Mouse (Mus musculus) heart, embryonic 13.5 days (tissue): ENCODE results near the gene Actg2. TPM values are rescaled to one million over a fixed set of nuclear protein-coding genes. Genes with fewer than 3 reads are reported as not detected.
A peak's percentile ranks its signal among the peaks of the same experiment; 100 is the strongest.

Source experiments
- ATAC-seq: fragments of 200-750 bp; cut with Nextera tagmentation; 2 replicates; pipeline ENCODE4 v1.8.0; 2017; ENCODE audit warnings: moderate TSS enrichment; ENCODE audit not compliant: insufficient number of reproducible peaks, low FRiP score, low TSS enrichment; ENCODE audit errors: extremely low read depth
- H3K27ac ChIP-seq: fragments of 300-500 bp; sonication (generic); replicated peaks from 2 replicates; pipeline ENCODE4 v1.5.1; 2015; ENCODE audit warnings: moderate library complexity, mild to moderate bottlenecking, inconsistent platforms
- H3K27me3 ChIP-seq: fragments of 300-500 bp; sonication (generic); replicated peaks from 2 replicates; pipeline ENCODE4 v1.6.1; 2015; ENCODE audit warnings: mild to moderate bottlenecking, inconsistent platforms
- H3K36me3 ChIP-seq: fragments of 300-500 bp; sonication (generic); 2 replicates; pipeline ENCODE4 v1.6.1; 2015; ENCODE audit warnings: mild to moderate bottlenecking, inconsistent platforms
- H3K4me1 ChIP-seq: fragments of 300-500 bp; sonication (generic); 2 replicates; pipeline ENCODE4 v1.6.1; 2015; ENCODE audit warnings: inconsistent platforms
- H3K4me2 ChIP-seq: fragments of 300-500 bp; sonication (generic); 2 replicates; pipeline ENCODE4 v1.6.1; 2015; ENCODE audit warnings: inconsistent platforms, mild to moderate bottlenecking, moderate library complexity
- H3K4me3 ChIP-seq: fragments of 300-500 bp; sonication (generic); 2 replicates; pipeline ENCODE4 v1.5.1; 2015; ENCODE audit warnings: moderate library complexity, mild to moderate bottlenecking, inconsistent platforms
- H3K9ac ChIP-seq: fragments of 300-500 bp; sonication (generic); 2 replicates; pipeline ENCODE4 v1.6.1; 2015; ENCODE audit warnings: inconsistent platforms, mild to moderate bottlenecking, moderate library complexity
- H3K9me3 ChIP-seq: fragments of 300-500 bp; sonication (generic); 2 replicates; pipeline ENCODE4 v1.6.1; 2016; ENCODE audit warnings: inconsistent platforms
- WGBS: fragments of 180-500 bp; shearing (Covaris S2); methylation state at CpG from one replicate; pipeline ENCODE4 v1.1.7; 2015; ENCODE audit warnings: mixed read lengths; 5-methylcytosine and 5-hydroxymethylcytosine counted together
- polyA plus RNA-seq: library from polyadenylated mRNA; unstranded; fragments of >200 nt; fragmentation: Nextera tagmentation; extraction: Ambion mirVana; gene quantifications from 2 replicates; pipeline ENCODE4 v1.2.1, GENCODE M21; 2015

Actg2 gene
- polyA plus RNA-seq, 1 experiment from 2014 or later = 15.2 TPM

GRCm38 (mm10) chr6:83510210-83510609, 25.9 kb downstream of the Actg2 start:
- H3K27ac ChIP-seq = no peak overlapping the region
- no peaks in the 10 kb centered on the region for H3K9me3 ChIP-seq
- no peak overlapping the region for H3K4me3 ChIP-seq
- H3K4me1 ChIP-seq = peaks cover 18% of the 10 kb centered on the region
- 63% methylated on average over 2 of the region's 2 CpGs for WGBS
- no peak overlapping the region for H3K9ac ChIP-seq
- no peaks in the 10 kb centered on the region for H3K36me3 ChIP-seq
- no peak overlapping the region for H3K4me2 ChIP-seq
- H3K27me3 ChIP-seq = no peaks in the 10 kb centered on the region
- no peak for ATAC-seq

DNA sequence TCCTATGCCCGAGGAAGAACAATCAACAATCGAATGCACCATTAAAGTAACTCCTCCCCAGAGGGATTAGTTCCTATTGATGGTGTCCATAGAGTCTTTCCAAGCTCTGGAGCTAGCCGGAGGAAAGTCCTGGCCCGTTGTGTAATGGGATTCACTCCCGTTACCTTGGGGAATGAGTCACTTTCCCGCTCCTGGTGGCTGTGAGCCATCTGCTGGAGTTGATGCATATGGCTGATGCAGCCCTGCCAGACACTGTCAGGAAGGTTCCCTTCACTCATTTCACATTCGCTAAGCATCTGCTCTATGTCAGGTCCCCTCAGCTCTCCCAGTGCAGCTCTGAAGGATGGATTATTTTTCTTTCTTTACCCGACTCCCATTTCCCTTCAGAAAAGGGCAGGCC, 26.6 kb downstream of the Actg2 start:
- WGBS = 33% methylated on average over 8 of the region's 8 CpGs
- ATAC-seq = no peak
- H3K4me3 ChIP-seq = no peak overlapping the region
- H3K9ac ChIP-seq = 0 out of 2 replicates have a peak overlapping the region, but pooled peaks have one; percentile 28
- no peak overlapping the region for H3K27ac ChIP-seq
- H3K4me2 ChIP-seq = no peak overlapping the region
- no peaks in the 10 kb centered on the region for H3K27me3 ChIP-seq
- no peaks in the 10 kb centered on the region for H3K9me3 ChIP-seq
- peaks cover 20% of the 10 kb centered on the region for H3K4me1 ChIP-seq
- no peaks in the 10 kb centered on the region for H3K36me3 ChIP-seq

- peak overlapping the region; percentile 78 for H3K4me2 ChIP-seq
- H3K9ac ChIP-seq = peak overlapping the region; percentile 78
- WGBS = 32% methylated on average over 6 of the region's 6 CpGs
- peak overlapping the region; percentile 96 for H3K27ac ChIP-seq
- no peak for ATAC-seq
- H3K27me3 ChIP-seq = no peaks in the 10 kb centered on the region
- no peaks in the 10 kb centered on the region for H3K9me3 ChIP-seq
- H3K4me3 ChIP-seq = peak overlapping the region; percentile 79
- peaks cover 25% of the 10 kb centered on the region for H3K4me1 ChIP-seq
- no peaks in the 10 kb centered on the region for H3K36me3 ChIP-seq
Measured at GRCm38 (mm10) chr6:83507168-83507546, 28.9 kb downstream of the Actg2 start.

- H3K9me3 ChIP-seq = no peaks in the 10 kb centered on the region
- no peaks in the 10 kb centered on the region for H3K27me3 ChIP-seq
- H3K4me2 ChIP-seq = peak within 1 kb of the TSS; percentile 78
- H3K36me3 ChIP-seq = no peaks in the 10 kb centered on the region
- H3K27ac ChIP-seq = peak within 1 kb of the TSS; percentile 96
- peaks cover 28% of the 10 kb centered on the region for H3K4me1 ChIP-seq
- peak; percentile 97 for ATAC-seq
- peak within 1 kb of the TSS; percentile 89 for H3K9ac ChIP-seq
- under 1% methylated on average over 54 of the region's 54 CpGs for WGBS
- peak within 1 kb of the TSS; percentile 79 for H3K4me3 ChIP-seq
Measured at GRCm38 (mm10) chr6:83506258-83507167, 29.6 kb downstream of the Actg2 start, which contains the start of gene Dguok. Dguok (minus strand) TSS chr6:83506969.

- Histone ChIP-seq H3K4me1 (peaks cover 28% of the 10 kb centered on the region), H3K27ac (peak overlapping the region; percentile 96; the same call in 1 of the 2 replicates), H3K27me3 (no peaks in the 10 kb centered on the region), H3K9ac (peak overlapping the region; percentile 89), H3K4me2 (peak overlapping the region; percentile 78), H3K9me3 (0 out of 2 replicates have a peak, but pooled peaks cover 1% of the 10 kb centered on the region), H3K36me3 (peaks cover 2% of the 10 kb centered on the region; the same call in 1 of the 2 replicates), H3K4me3 (peak overlapping the region; percentile 79)
- ATAC-seq = no peak
- WGBS = 74% methylated on average over 4 of the region's 4 CpGs
Measured at GRCm38 (mm10) chr6:83505554-83505953, 30.5 kb downstream of the Actg2 start.

GRCm38 (mm10) chr6:83503361-83503760, 32.7 kb downstream of the Actg2 start:
- Histone ChIP-seq H3K4me3 (no peak overlapping the region), H3K36me3 (peaks cover 11% of the 10 kb centered on the region), H3K9ac (no peak overlapping the region), H3K9me3 (0 out of 2 replicates have a peak, but pooled peaks cover 3% of the 10 kb centered on the region), H3K4me2 (no peak overlapping the region), H3K4me1 (peaks cover 28% of the 10 kb centered on the region), H3K27me3 (no peaks in the 10 kb centered on the region), H3K27ac (no peak overlapping the region)
- ATAC-seq = no peak
- 88% methylated on average over 3 of the region's 3 CpGs for WGBS

DNA sequence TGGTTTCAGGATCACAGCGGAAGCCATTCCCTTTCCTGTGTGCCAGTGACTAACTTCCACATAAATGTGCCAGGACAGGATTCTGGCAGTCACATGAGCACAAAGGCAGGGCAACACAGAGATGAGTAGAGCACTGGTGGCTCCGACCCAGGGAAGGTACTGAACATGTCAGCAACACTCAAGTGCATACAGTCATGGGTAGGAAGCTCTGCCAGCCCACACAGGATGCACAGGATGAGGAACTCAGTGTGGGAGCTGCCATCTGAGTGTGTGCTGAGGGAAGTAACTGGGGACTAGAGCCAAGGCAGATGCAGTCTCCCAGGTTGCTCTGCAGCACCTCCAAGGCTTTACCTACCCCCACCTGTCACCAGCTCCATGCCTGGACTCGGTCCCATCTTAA, 33.4 kb downstream of the Actg2 start:
- 74% methylated on average over 3 of the region's 3 CpGs for WGBS
- Histone ChIP-seq H3K9ac (no peak overlapping the region), H3K4me2 (no peak overlapping the region), H3K36me3 (peaks cover 11% of the 10 kb centered on the region), H3K4me1 (peaks cover 31% of the 10 kb centered on the region), H3K27me3 (no peaks in the 10 kb centered on the region), H3K27ac (no peak overlapping the region), H3K9me3 (0 out of 2 replicates have a peak, but pooled peaks cover 3% of the 10 kb centered on the region), H3K4me3 (no peak overlapping the region)
- ATAC-seq = no peak

- Histone ChIP-seq H3K4me3 (no peak overlapping the region), H3K27ac (peak overlapping the region; percentile 1; the same call in 1 of the 2 replicates), H3K9ac (peak overlapping the region; percentile 8; the same call in 1 of the 2 replicates), H3K9me3 (0 out of 2 replicates have a peak, but pooled peaks cover 3% of the 10 kb centered on the region), H3K36me3 (peaks cover 11% of the 10 kb centered on the region), H3K4me2 (no peak overlapping the region), H3K4me1 (peaks cover 34% of the 10 kb centered on the region), H3K27me3 (no peaks in the 10 kb centered on the region)
- WGBS = 56% methylated on average over 9 of the region's 9 CpGs
- ATAC-seq = no peak
Measured at GRCm38 (mm10) chr6:83501524-83502310, 34.3 kb downstream of the Actg2 start.

DNA sequence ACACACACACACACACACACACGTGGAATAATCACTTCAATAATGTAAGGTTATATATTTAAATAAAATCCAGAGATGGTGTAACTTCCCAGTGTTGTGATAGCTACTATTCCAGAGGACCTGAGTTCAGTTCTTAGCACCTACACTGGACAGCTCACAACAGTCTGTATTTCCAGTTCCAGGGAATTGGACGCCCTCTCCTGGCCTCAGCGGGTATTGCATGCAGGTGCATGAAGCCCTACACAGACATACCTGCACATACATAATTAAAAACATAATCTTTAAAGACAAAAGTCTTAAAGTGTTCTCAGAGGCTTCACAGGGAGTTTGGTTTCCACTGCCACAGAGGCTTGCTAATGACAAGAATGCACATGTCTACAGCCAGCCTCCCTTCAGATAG, 35.6 kb downstream of the Actg2 start:
- no peak for ATAC-seq
- no peak overlapping the region for H3K4me3 ChIP-seq
- peaks cover 16% of the 10 kb centered on the region for H3K36me3 ChIP-seq
- H3K4me1 ChIP-seq = peaks cover 30% of the 10 kb centered on the region
- H3K9ac ChIP-seq = no peak overlapping the region
- H3K9me3 ChIP-seq = 0 out of 2 replicates have a peak, but pooled peaks cover 3% of the 10 kb centered on the region
- no peak overlapping the region for H3K27ac ChIP-seq
- 54% methylated on average over 3 of the region's 3 CpGs for WGBS
- no peaks in the 10 kb centered on the region for H3K27me3 ChIP-seq
- no peak overlapping the region for H3K4me2 ChIP-seq

GRCm38 (mm10) chr6:83499078-83499477, 37.0 kb downstream of the Actg2 start:
- Histone ChIP-seq H3K9ac (no peak overlapping the region), H3K36me3 (peaks cover 18% of the 10 kb centered on the region), H3K4me2 (no peak overlapping the region), H3K4me1 (peaks cover 26% of the 10 kb centered on the region), H3K9me3 (0 out of 2 replicates have a peak, but pooled peaks cover 3% of the 10 kb centered on the region), H3K27me3 (no peaks in the 10 kb centered on the region), H3K4me3 (no peak overlapping the region), H3K27ac (no peak overlapping the region)
- no peak for ATAC-seq
- WGBS = 90% methylated on average over 10 of the region's 10 CpGs
